Mouse (Mus musculus): ENCODE data around the gene Suz12. TPM values are rescaled to one million over a fixed set of nuclear protein-coding genes. Genes with fewer than 3 reads are reported as not detected.

Gene Suz12
- polyA plus RNA-seq, 1 experiment = 14.7 TPM

DNA sequence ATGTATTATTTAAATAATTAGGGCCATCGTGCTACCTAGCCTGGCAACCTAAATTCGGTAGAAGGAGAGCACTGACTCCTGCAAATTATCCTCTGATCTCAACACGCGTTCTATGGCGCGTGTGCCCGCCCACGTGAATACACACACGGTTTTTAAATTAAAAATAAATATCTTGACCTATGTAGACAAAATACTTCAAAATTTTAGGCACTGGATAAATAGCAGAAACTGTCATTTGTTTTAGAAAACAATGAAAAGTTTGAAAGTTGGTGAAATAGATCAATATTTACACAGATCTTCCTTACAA lies 30.1 kb upstream of the Suz12 start:
- Histone ChIP-seq H3K27ac (ENCODE audit: control insufficient read depth, insufficient read depth, low read length) (no peak overlapping the region), H3K4me1 (replicated peaks; ENCODE audit: control insufficient read depth, insufficient read depth, low read length) (peaks cover 5% of the 10 kb centered on the region), H3K4me3 (ENCODE audit: control insufficient read depth, insufficient read depth, low read length) (peak overlapping the region; percentile 42), H3K36me3 (ENCODE audit: control insufficient read depth, insufficient read depth, low read length) (peaks cover 10% of the 10 kb centered on the region), H3K27me3 (ENCODE audit: control insufficient read depth, insufficient read depth, low read length) (no peaks in the 10 kb centered on the region)
- TF ChIP-seq POLR2A (IDR thresholded peaks at IDR 0.05; ENCODE audit: control insufficient read depth, extremely low read depth, insufficient read depth, low read length, poor library complexity) (no peak), CTCF (IDR thresholded peaks at IDR 0.05; ENCODE audit: borderline replicate concordance, control insufficient read depth, extremely low read depth, insufficient read depth, low read length, poor library complexity) (no peak)
- no peak for DNase-seq
- WGBS = 0% methylated on average over 9 of the region's 9 CpGs

DNA sequence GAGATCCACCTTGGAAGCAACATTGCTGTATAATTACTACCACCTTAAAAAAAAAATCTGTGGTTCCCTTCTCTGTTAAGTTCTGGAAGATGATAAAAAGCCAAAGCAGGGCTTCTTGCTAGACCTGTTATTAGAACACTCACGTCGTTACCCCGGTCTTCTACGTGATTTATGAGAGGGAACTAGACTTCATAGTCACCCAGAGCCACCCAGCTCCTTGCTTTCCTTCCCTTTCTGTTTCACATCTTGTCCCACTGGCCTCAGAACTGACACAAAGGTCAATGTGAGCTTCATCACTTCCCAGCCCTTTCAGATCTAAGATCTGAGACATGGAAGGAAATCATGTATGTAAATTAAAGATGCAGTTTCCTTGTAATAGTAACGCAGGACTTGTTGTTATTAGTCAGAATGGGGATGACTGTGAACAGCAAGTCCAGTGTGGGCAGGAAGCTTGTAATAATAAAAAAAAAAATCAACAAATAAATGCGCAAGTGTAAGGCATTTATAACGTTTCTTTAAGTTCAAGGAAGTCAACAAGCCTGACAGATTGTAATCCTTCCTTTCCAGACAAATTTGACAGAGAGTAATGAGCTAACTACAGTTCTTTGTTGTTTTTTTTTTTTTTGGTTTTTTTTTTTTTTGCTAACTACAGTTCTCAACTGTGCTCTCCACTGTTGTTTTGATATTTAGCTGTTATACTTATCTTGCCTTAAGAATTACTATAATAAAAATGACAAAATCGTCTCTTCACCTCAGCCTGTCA lies 29.5 kb upstream of the Suz12 start:
- Histone ChIP-seq H3K36me3 (ENCODE audit: control insufficient read depth, insufficient read depth, low read length) (peaks cover 4% of the 10 kb centered on the region), H3K27me3 (ENCODE audit: control insufficient read depth, insufficient read depth, low read length) (no peaks in the 10 kb centered on the region), H3K27ac (ENCODE audit: control insufficient read depth, insufficient read depth, low read length) (no peak overlapping the region), H3K4me1 (replicated peaks; ENCODE audit: control insufficient read depth, insufficient read depth, low read length) (peaks cover 5% of the 10 kb centered on the region), H3K4me3 (ENCODE audit: control insufficient read depth, insufficient read depth, low read length) (no peak overlapping the region)
- no peak for DNase-seq
- 30% methylated on average over 8 of the region's 8 CpGs for WGBS
- no peak for TF ChIP-seq CTCF (IDR thresholded peaks at IDR 0.05; ENCODE audit: borderline replicate concordance, control insufficient read depth, extremely low read depth, insufficient read depth, low read length, poor library complexity)
- no peak for TF ChIP-seq POLR2A (IDR thresholded peaks at IDR 0.05; ENCODE audit: control insufficient read depth, extremely low read depth, insufficient read depth, low read length, poor library complexity)

DNA sequence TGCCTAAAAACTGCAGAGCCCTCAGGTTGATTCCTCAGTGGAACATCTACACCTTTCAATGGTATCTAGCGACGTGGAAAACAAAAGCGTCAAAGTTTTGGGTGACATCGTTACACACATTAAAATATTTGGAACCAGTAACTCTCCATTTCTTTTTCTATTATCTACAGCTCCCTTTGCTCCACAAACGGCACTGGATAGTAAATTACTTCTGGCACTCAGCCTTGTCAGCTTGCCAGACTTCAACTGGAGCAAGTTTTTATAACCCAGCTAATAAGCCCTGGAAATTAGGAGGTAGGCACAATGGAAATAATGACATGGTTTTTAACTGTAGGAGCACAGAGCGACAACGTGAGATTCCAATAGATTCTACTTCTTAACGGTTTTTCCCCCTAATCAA lies 27.0 kb upstream of the Suz12 start:
- H3K4me3 ChIP-seq (ENCODE audit: control insufficient read depth, insufficient read depth, low read length) = no peak overlapping the region
- no peak for DNase-seq
- WGBS = 84% methylated on average over 8 of the region's 8 CpGs
- H3K36me3 ChIP-seq (ENCODE audit: control insufficient read depth, insufficient read depth, low read length) = no peaks in the 10 kb centered on the region
- no peaks in the 10 kb centered on the region for H3K27me3 ChIP-seq (ENCODE audit: control insufficient read depth, insufficient read depth, low read length)
- TF ChIP-seq CTCF (IDR thresholded peaks at IDR 0.05; ENCODE audit: borderline replicate concordance, control insufficient read depth, extremely low read depth, insufficient read depth, low read length, poor library complexity) = no peak
- TF ChIP-seq POLR2A (IDR thresholded peaks at IDR 0.05; ENCODE audit: control insufficient read depth, extremely low read depth, insufficient read depth, low read length, poor library complexity) = no peak
- H3K27ac ChIP-seq (ENCODE audit: control insufficient read depth, insufficient read depth, low read length) = no peak overlapping the region
- H3K4me1 ChIP-seq (replicated peaks; ENCODE audit: control insufficient read depth, insufficient read depth, low read length) = peaks cover 5% of the 10 kb centered on the region

DNA sequence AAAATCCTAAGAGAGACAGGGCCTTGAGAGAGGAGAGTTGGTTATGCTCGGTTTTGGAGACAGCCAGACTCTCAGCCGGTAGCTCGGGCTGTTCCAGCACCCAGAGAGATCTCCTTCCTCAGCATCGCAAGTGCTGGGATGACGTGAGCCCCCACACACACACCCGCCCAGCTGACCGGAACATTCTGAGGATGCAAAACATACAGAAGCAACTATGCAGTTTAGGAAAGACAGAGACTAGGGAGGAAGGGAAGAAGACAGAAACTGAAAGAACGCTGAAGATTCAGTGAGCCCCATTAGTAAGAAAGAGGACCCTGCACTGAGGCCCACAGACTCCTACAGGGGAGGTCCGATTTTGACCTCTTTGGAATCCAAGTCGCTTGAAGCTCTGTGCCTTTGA lies 25.2 kb upstream of the Suz12 start:
- no peak overlapping the region for H3K4me3 ChIP-seq (ENCODE audit: control insufficient read depth, insufficient read depth, low read length)
- no peaks in the 10 kb centered on the region for H3K36me3 ChIP-seq (ENCODE audit: control insufficient read depth, insufficient read depth, low read length)
- H3K27me3 ChIP-seq (ENCODE audit: control insufficient read depth, insufficient read depth, low read length) = no peaks in the 10 kb centered on the region
- WGBS = 93% methylated on average over 10 of the region's 10 CpGs
- H3K27ac ChIP-seq (ENCODE audit: control insufficient read depth, insufficient read depth, low read length) = no peak overlapping the region
- peaks cover 2% of the 10 kb centered on the region; the same call in 1 of the 2 replicates for H3K4me1 ChIP-seq (replicated peaks; ENCODE audit: control insufficient read depth, insufficient read depth, low read length)
- no peak for DNase-seq
- TF ChIP-seq POLR2A (IDR thresholded peaks at IDR 0.05; ENCODE audit: control insufficient read depth, extremely low read depth, insufficient read depth, low read length, poor library complexity) (no peak), CTCF (IDR thresholded peaks at IDR 0.05; ENCODE audit: borderline replicate concordance, control insufficient read depth, extremely low read depth, insufficient read depth, low read length, poor library complexity) (no peak)

- DNase-seq = no peak
- no peak overlapping the region for H3K27ac ChIP-seq (ENCODE audit: control insufficient read depth, insufficient read depth, low read length)
- H3K4me3 ChIP-seq (ENCODE audit: control insufficient read depth, insufficient read depth, low read length) = no peak overlapping the region
- peaks cover 5% of the 10 kb centered on the region for H3K27me3 ChIP-seq (ENCODE audit: control insufficient read depth, insufficient read depth, low read length)
- TF ChIP-seq CTCF (IDR thresholded peaks at IDR 0.05; ENCODE audit: borderline replicate concordance, control insufficient read depth, extremely low read depth, insufficient read depth, low read length, poor library complexity) (no peak), POLR2A (IDR thresholded peaks at IDR 0.05; ENCODE audit: control insufficient read depth, extremely low read depth, insufficient read depth, low read length, poor library complexity) (no peak)
- no peaks in the 10 kb centered on the region for H3K36me3 ChIP-seq (ENCODE audit: control insufficient read depth, insufficient read depth, low read length)
- 19% methylated on average over 8 of the region's 8 CpGs for whole genome bisulfite sequencing
- H3K4me1 ChIP-seq (replicated peaks; ENCODE audit: control insufficient read depth, insufficient read depth, low read length) = peaks cover 9% of the 10 kb centered on the region
These were observed 19.8 kb upstream of the Suz12 start for GRCm38 (mm10) chr11:79973133-79973532.

DNA sequence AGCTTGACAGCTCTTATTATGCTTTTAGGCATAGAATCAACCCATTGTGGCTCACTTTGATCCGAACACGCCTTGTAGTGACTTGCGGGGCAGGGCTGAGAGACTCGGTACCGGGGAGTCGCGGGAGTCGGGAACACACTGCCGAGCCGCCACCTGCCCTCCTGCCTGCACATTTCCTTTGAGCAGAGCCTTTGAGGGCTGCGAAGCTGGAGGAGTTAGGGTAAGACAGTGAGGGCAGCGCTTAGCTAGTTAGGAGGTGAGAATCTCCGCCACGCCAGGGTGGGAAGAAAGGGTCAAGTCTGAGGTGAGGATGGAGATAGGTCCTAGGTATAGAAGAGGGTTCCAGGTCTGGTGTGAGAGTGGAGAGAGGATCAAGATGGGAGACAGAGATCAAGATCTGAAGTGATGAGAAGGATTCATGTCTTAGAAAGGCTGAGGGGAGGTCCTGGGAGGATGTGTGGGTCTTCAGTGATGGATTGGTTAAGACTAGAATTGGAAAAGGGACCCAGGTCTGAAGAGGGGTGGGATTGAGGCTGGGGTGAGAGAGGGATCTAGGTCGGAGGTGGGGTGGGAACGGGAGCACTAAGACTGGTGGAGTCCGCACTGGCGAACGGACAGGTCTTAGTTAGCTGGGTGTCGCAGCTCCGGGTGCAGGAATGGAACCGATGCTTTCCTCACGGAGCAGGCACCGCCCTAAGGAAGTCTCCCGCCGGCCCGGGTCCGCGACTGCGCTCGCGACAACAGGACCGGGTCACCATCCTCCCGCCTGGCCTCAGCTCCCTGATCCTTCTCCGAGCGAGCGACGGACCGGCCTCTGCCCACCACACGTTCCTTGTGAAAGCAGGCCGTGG lies 19.1 kb upstream of the Suz12 start:
- peak; percentile 32 for DNase-seq
- 3% methylated on average over 41 of the region's 41 CpGs for WGBS
- peak overlapping the region; percentile 27 for H3K4me3 ChIP-seq (ENCODE audit: control insufficient read depth, insufficient read depth, low read length)
- TF ChIP-seq POLR2A (IDR thresholded peaks at IDR 0.05; ENCODE audit: control insufficient read depth, extremely low read depth, insufficient read depth, low read length, poor library complexity) = no peak
- TF ChIP-seq CTCF (IDR thresholded peaks at IDR 0.05; ENCODE audit: borderline replicate concordance, control insufficient read depth, extremely low read depth, insufficient read depth, low read length, poor library complexity) = no peak
- peaks cover 5% of the 10 kb centered on the region for H3K27me3 ChIP-seq (ENCODE audit: control insufficient read depth, insufficient read depth, low read length)
- H3K27ac ChIP-seq (ENCODE audit: control insufficient read depth, insufficient read depth, low read length) = no peak overlapping the region
- H3K4me1 ChIP-seq (replicated peaks; ENCODE audit: control insufficient read depth, insufficient read depth, low read length) = peaks cover 9% of the 10 kb centered on the region
- no peaks in the 10 kb centered on the region for H3K36me3 ChIP-seq (ENCODE audit: control insufficient read depth, insufficient read depth, low read length)

Measured in thymus, adult 2 months (tissue).